Mouse (Mus musculus): ENCODE measurements around the gene Tmem14a. TPM values are rescaled to one million over a fixed set of nuclear protein-coding genes. Genes with fewer than 3 reads are reported as not detected.
"Not testable (repeated sequence)": the region's sequence is repeated elsewhere in the genome, so short reads cannot be mapped to it uniquely, and the experiment has no call there.

The Tmem14a gene
- polyA plus RNA-seq, 1 experiment from 2014 or later: 11.8 TPM

DNA sequence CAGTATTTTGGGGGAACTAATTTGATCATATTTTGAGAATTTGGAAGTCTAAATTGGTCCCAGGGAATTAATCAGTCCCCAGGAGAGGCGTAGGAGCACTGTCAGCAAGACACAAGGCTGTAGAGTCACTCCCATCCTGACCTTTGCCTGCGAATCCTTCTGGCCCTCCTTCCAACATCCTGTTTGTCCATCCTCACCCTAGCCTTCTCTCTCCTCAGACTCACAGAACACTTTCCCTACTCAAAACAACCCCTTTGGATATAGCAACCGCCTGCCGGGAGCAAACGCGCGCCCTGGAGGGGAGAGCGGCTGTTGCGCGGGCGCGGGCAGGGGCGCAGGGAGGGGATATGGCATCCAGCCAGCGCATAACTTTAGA, 53.7 kb downstream of the Tmem14a start:
- H3K4me3 ChIP-seq: peak overlapping the region; percentile 51
- 10% methylated on average over 14 of the region's 14 CpGs for WGBS
- ATAC-seq (ENCODE audit: extremely low read depth, insufficient number of reproducible peaks, low FRiP score, low TSS enrichment): no peak
- H3K9me3 ChIP-seq: no peaks in the 10 kb centered on the region
- H3K27ac ChIP-seq (replicated peaks): no peak overlapping the region
- H3K36me3 ChIP-seq: no peaks in the 10 kb centered on the region
- peak overlapping the region; percentile 82 for H3K4me2 ChIP-seq
- peaks cover 6% of the 10 kb centered on the region for H3K4me1 ChIP-seq
- H3K9ac ChIP-seq: peak overlapping the region; percentile 75
- H3K27me3 ChIP-seq (replicated peaks): peaks cover 4% of the 10 kb centered on the region; the same call in 1 of the 2 replicates

DNA sequence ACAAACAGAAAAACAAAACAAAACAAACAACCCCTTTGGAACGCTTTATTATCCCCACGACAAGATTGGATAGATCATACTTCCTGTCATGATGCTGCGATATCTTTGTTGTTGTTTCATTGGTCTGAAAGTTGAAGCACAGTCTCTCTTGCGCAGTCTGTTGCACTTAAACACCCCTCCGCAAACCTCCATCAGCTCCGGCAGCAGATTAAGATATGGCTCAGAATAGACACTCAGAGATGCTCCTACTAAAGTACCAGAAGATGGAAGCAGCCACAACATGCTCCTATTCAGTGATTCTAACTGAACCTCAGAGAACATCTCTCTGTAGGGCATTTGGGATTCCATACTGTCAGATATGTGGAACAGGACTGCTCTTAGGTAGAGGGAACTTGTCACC, 54.7 kb downstream of the Tmem14a start:
- Histone ChIP-seq H3K36me3 (no peaks in the 10 kb centered on the region), H3K27ac (replicated peaks) (no peak overlapping the region), H3K4me1 (peaks cover 6% of the 10 kb centered on the region), H3K4me2 (no peak overlapping the region), H3K9me3 (no peaks in the 10 kb centered on the region), H3K27me3 (replicated peaks) (peaks cover 4% of the 10 kb centered on the region; the same call in 1 of the 2 replicates), H3K9ac (no peak overlapping the region), H3K4me3 (no peak overlapping the region)
- no peak for ATAC-seq (ENCODE audit: extremely low read depth, insufficient number of reproducible peaks, low FRiP score, low TSS enrichment)
- 84% methylated on average over 6 of the region's 6 CpGs for WGBS

DNA sequence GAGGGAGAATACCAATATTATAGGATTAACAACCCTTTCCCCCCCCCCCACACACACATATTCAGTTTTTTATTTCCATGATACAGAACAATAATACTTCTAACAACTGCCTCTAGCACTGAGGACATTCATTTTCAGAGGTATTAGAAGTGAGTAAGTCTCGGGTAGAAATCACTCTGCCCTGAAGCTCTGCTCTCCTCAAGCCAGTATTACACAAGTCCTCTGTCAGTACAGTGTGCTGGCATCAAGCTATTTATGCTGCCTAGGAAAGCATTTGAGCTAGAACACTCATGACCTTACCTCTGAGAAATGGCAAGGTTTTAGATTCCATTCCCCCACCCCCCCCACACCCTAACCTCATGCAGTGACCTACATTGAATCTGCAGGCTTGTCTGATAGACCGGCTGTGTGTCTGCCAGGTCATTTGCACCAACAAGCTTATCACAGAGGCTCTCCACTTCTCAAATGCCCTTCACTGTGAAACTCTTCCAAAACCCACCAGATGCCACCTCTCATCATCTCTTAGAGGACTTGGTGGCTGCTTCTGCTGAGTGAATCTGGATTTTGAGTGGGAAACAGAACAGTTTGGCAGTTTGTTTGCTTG, 56.2 kb downstream of the Tmem14a start:
- Histone ChIP-seq H3K27me3 (replicated peaks) (peaks cover 4% of the 10 kb centered on the region; the same call in 1 of the 2 replicates), H3K9me3 (no peaks in the 10 kb centered on the region), H3K4me3 (no peak overlapping the region), H3K27ac (replicated peaks) (no peak overlapping the region), H3K9ac (no peak overlapping the region), H3K36me3 (no peaks in the 10 kb centered on the region), H3K4me1 (peaks cover 6% of the 10 kb centered on the region), H3K4me2 (no peak overlapping the region)
- no peak for ATAC-seq (ENCODE audit: extremely low read depth, insufficient number of reproducible peaks, low FRiP score, low TSS enrichment)
- 39% methylated on average over 2 of the region's 2 CpGs for WGBS

DNA sequence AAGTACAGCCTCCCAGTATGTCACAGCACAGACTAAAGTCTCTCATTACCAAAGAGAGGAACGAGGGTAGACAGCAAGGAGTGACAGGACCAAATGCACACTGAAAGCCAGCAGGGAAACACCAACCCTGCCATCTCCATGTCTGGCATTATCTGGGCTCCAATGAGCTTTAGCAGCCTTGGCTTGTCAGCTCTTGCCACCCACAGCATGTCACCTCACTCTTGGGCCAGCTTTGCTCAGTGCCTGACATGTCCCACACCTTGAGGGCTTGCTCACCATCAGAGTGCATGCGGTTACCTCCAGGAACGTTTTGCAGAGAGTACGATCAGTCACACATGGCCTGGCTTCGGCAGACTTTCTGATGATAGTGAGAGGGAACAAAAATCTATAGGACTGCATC, 57.0 kb downstream of the Tmem14a start:
- not testable (repeated sequence) for H3K36me3 ChIP-seq; H3K27ac ChIP-seq (replicated peaks); H3K9me3 ChIP-seq; H3K4me3 ChIP-seq; H3K4me1 ChIP-seq; H3K4me2 ChIP-seq; H3K27me3 ChIP-seq (replicated peaks); H3K9ac ChIP-seq; ATAC-seq (ENCODE audit: extremely low read depth, insufficient number of reproducible peaks, low FRiP score, low TSS enrichment)
- WGBS: 79% methylated on average over 5 of the region's 5 CpGs

DNA sequence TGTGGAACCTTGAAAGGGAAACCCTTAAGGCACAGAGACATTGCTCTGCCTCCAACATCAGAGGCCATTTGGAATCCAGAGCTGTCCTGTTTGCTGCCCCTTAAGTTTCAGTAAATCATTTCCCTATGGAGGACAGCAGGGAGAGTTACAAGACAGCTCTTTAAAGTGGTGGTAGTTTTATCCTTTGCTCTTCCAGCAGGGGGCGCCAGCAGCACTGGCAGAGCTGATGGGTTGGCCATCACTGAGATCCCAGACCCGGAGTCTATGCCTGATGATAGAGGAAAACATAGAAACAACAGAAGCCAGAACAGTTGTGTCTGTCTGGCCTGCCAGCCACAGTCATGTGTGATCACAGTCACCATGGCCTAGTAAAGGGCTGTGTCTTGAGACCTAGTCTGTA, 57.8 kb downstream of the Tmem14a start:
- not testable (repeated sequence) for ATAC-seq (ENCODE audit: extremely low read depth, insufficient number of reproducible peaks, low FRiP score, low TSS enrichment); H3K36me3 ChIP-seq; H3K4me2 ChIP-seq; H3K27ac ChIP-seq (replicated peaks); H3K4me1 ChIP-seq; H3K9me3 ChIP-seq; H3K27me3 ChIP-seq (replicated peaks); H3K9ac ChIP-seq; H3K4me3 ChIP-seq
- WGBS: 26% methylated on average over 2 of the region's 2 CpGs

Other genes with a start within 250 kb of the Tmem14a start
- gene Tram2, start 139.3 kb upstream of the Tmem14a start, polyA plus RNA-seq (2015; fragmentation: Nextera tagmentation; extraction: Ambion mirVana): 4.3 and 4.4 TPM in 2 replicates
- 0.56 and 0.76 TPM in 2 replicates for gene Gsta3, start 22.0 kb downstream of the Tmem14a start, polyA plus RNA-seq (2015; fragmentation: Nextera tagmentation; extraction: Ambion mirVana)
- 0.07 TPM in 1 of 2 replicates, not detected in the other for gene Khdc1a, start 131.1 kb downstream of the Tmem14a start, polyA plus RNA-seq (2015; fragmentation: Nextera tagmentation; extraction: Ambion mirVana)
- gene Khdc1c, start 149.8 kb downstream of the Tmem14a start, polyA plus RNA-seq (2015; fragmentation: Nextera tagmentation; extraction: Ambion mirVana): not detected in 2 replicates
- gene Khdc1b, start 165.0 kb downstream of the Tmem14a start, polyA plus RNA-seq (2015; fragmentation: Nextera tagmentation; extraction: Ambion mirVana): 0.09 TPM in 1 of 2 replicates, not detected in the other

Data from heart, embryonic 13.5 days (tissue).